Mouse (Mus musculus) testis, adult 2 months (tissue): ENCODE measurements around the gene Cmpk2.

Source experiments
- CTCF ChIP-seq: fragments of 200-500 bp; IDR thresholded peaks from 2 replicates; pipeline ENCODE4 v1.5.1; 2012; ENCODE audit warnings: low read depth, mild to moderate bottlenecking, inconsistent platforms, low read length, moderate library complexity; ENCODE audit not compliant: control insufficient read depth, insufficient read depth, insufficient replicate concordance
- POLR2A ChIP-seq: fragments of 200-500 bp; IDR thresholded peaks from 2 replicates; pipeline ENCODE4 v1.6.1; 2012; ENCODE audit warnings: low read depth, mild to moderate bottlenecking, inconsistent platforms, low read length, moderate library complexity; ENCODE audit not compliant: control insufficient read depth

GRCm38 (mm10) chr12:26452951-26453350 lies 16.1 kb upstream of the Cmpk2 start:
- TF ChIP-seq POLR2A (no peak), CTCF (no peak)
